Mouse (Mus musculus): ENCODE results near the gene Lcn5. TPM values are rescaled to one million over a fixed set of nuclear protein-coding genes. Genes with fewer than 3 reads are reported as not detected.

Lcn5 gene
- polyA plus RNA-seq, 1 experiment from 2014 or later, result not detected

DNA sequence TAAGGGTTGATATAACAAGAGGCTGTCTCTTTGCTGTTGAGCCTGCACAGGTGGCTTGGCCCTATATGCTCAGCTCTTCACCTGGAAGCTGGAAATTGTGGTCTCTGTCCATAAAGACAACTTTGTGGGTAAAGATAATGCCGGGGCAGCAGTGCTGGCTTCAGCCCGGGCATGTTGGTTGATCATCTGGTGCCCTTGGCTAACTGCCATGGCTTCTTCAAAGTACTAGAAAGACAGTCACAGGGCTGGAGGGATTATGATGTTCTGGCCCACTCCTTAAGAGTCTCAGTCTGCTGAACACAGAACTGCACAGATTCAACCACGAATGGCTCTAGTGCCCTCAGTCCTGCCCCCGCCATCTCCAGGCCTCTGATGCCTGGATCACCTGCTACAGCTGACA is 506 bp upstream of the Lcn5 start:
- H3K4me3 ChIP-seq (ENCODE audit: low read depth, low read length), result no peak overlapping the region
- WGBS, result 86% methylated on average over 4 of the region's 4 CpGs
- H3K27ac ChIP-seq (replicated peaks; ENCODE audit: low read depth, low read length), result no peak overlapping the region
- no peaks in the 10 kb centered on the region for H3K9me3 ChIP-seq (replicated peaks; ENCODE audit: control insufficient read depth, low read length)
- H3K4me2 ChIP-seq (ENCODE audit: low read depth, low read length), result no peak overlapping the region
- ATAC-seq (replicated peaks; ENCODE audit: insufficient number of reproducible peaks, low FRiP score, low TSS enrichment, low read depth) (no peak), DNase-seq (ENCODE audit: low spot score) (no peak)
- no peaks in the 10 kb centered on the region for H3K27me3 ChIP-seq (ENCODE audit: control insufficient read depth, insufficient read depth, low read length)
- H3K36me3 ChIP-seq (replicated peaks; ENCODE audit: control insufficient read depth, insufficient read depth, low read depth, low read length), result no peaks in the 10 kb centered on the region
- no peak overlapping the region for H3K9ac ChIP-seq (replicated peaks; ENCODE audit: low read length)
- no peaks in the 10 kb centered on the region for H3K4me1 ChIP-seq (ENCODE audit: control insufficient read depth, insufficient read depth, low read length)

DNA sequence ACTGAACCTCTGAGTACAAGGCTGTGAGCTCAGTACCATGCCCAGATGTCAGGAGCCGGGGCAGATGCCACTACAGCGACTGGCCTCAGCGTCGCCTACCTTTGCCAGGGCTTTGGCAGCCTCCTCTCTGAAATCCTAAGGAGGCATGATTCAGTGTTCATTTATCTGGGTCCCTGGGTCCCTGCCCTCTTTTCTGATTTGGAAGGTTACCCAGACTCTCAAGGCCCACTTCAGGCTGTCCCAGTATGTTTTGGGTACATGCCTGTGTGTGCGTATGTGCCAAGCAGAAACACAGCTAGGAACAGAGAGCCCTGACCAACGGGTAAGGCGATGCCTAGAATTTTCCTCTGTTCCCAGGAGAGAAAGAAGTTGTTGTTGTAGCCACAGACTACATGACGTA is 2.5 kb downstream of the Lcn5 start:
- Histone ChIP-seq H3K27me3 (ENCODE audit: control insufficient read depth, insufficient read depth, low read length) (no peaks in the 10 kb centered on the region), H3K4me1 (ENCODE audit: control insufficient read depth, insufficient read depth, low read length) (no peaks in the 10 kb centered on the region), H3K9ac (replicated peaks; ENCODE audit: low read length) (no peak overlapping the region), H3K27ac (replicated peaks; ENCODE audit: low read depth, low read length) (no peak overlapping the region), H3K9me3 (replicated peaks; ENCODE audit: control insufficient read depth, low read length) (no peaks in the 10 kb centered on the region), H3K4me3 (ENCODE audit: low read depth, low read length) (no peak overlapping the region), H3K4me2 (ENCODE audit: low read depth, low read length) (no peak overlapping the region), H3K36me3 (replicated peaks; ENCODE audit: control insufficient read depth, insufficient read depth, low read depth, low read length) (no peaks in the 10 kb centered on the region)
- WGBS, result 91% methylated on average over 8 of the region's 8 CpGs
- DNase-seq (ENCODE audit: low spot score) (no peak), ATAC-seq (replicated peaks; ENCODE audit: insufficient number of reproducible peaks, low FRiP score, low TSS enrichment, low read depth) (no peak)

DNA sequence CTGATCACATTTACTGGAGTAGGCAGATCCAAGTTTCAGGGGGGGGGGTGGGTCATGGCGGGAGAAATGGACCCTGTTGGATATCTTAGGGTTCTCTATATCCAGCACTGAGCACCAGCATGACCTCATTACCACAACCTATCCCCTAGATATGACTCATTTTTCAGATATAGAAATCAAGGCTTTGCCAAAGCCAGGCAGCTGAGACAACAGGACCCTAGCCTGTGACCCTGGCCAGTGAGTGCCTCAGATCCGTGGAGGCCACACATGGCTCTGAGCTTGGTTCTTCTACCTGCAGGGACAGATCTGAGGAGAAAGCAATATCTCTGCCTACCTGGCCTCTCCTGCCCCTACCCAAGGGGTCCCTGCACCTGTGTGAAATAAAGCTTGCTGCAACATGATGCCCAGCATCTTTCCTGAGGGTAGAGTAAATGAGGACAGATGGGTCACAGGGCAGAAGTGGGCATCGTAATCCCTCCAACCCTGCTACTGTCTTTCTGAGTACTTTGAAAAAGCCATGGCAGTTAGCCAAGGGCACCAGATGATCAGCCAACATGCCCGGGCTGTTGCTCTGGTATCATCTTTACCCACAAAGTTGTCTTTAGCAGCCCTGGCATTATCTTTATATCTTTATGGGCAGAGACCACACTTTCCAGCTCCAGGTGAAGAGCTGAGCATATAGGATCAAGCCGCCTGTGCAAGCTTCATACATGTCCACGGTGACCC is 3.7 kb downstream of the Lcn5 start:
- Histone ChIP-seq H3K27me3 (ENCODE audit: control insufficient read depth, insufficient read depth, low read length) (no peaks in the 10 kb centered on the region), H3K36me3 (replicated peaks; ENCODE audit: control insufficient read depth, insufficient read depth, low read depth, low read length) (no peaks in the 10 kb centered on the region), H3K9ac (replicated peaks; ENCODE audit: low read length) (no peak overlapping the region), H3K9me3 (replicated peaks; ENCODE audit: control insufficient read depth, low read length) (no peaks in the 10 kb centered on the region), H3K4me2 (ENCODE audit: low read depth, low read length) (no peak overlapping the region), H3K4me1 (ENCODE audit: control insufficient read depth, insufficient read depth, low read length) (no peaks in the 10 kb centered on the region), H3K27ac (replicated peaks; ENCODE audit: low read depth, low read length) (no peak overlapping the region), H3K4me3 (ENCODE audit: low read depth, low read length) (no peak overlapping the region)
- 84% methylated on average over 6 of the region's 6 CpGs for WGBS
- ATAC-seq (replicated peaks; ENCODE audit: insufficient number of reproducible peaks, low FRiP score, low TSS enrichment, low read depth) (no peak), DNase-seq (ENCODE audit: low spot score) (no peak)

DNA sequence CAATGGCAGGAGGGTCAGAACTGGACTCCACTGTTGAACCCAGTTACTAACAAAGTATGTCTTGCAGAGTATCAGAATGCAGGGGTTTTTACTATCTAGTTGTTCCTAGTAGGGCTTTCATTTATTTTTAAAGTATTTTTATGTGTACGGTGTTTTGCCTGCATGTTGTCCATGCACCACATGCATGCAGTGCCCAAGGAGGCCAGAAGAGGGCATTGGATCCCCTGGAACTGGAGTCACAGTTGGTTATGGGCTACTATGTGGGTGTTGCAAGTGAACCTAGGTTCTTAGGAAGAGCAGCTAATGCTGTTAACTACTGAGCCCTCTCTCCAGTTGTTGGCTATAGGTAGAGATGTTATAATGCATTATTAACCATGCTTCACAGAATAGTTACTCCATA is 5.8 kb downstream of the Lcn5 start:
- DNase-seq (ENCODE audit: low spot score), result peak; percentile 49

DNA sequence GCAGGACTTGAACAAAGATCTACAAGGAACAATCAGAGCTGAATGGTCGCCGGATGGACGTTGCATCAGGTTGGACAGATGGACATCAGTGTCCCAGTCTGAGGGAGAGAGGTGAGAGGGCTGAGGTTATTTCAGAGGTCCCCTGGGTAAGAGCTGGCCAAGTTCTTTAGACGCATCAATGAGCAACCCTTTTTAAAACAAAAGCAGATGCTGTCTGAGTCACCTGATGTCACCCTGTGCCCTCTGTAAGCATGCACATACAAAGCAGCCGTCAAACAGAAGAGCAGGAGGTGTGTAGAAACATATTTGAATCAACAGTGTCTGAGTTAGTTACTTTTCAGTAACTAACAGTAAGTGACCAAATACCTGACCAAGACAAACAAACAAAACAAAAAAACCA is 6.4 kb downstream of the Lcn5 start:
- Histone ChIP-seq H3K4me1 (ENCODE audit: control insufficient read depth, insufficient read depth, low read length) (no peaks in the 10 kb centered on the region), H3K36me3 (replicated peaks; ENCODE audit: control insufficient read depth, insufficient read depth, low read depth, low read length) (no peaks in the 10 kb centered on the region), H3K4me2 (ENCODE audit: low read depth, low read length) (no peak overlapping the region), H3K27me3 (ENCODE audit: control insufficient read depth, insufficient read depth, low read length) (no peaks in the 10 kb centered on the region), H3K9ac (replicated peaks; ENCODE audit: low read length) (no peak overlapping the region), H3K27ac (replicated peaks; ENCODE audit: low read depth, low read length) (no peak overlapping the region), H3K9me3 (replicated peaks; ENCODE audit: control insufficient read depth, low read length) (no peaks in the 10 kb centered on the region), H3K4me3 (ENCODE audit: low read depth, low read length) (no peak overlapping the region)
- ATAC-seq (replicated peaks; ENCODE audit: insufficient number of reproducible peaks, low FRiP score, low TSS enrichment, low read depth), result no peak
- 69% methylated on average over 5 of the region's 5 CpGs for WGBS
- DNase-seq (ENCODE audit: low spot score), result no peak

More for the DNA sequence above, 5.8 kb downstream of the Lcn5 start:
- no peak for ATAC-seq (replicated peaks; ENCODE audit: insufficient number of reproducible peaks, low FRiP score, low TSS enrichment, low read depth)
- Histone ChIP-seq H3K4me1 (ENCODE audit: control insufficient read depth, insufficient read depth, low read length) (no peaks in the 10 kb centered on the region), H3K27me3 (ENCODE audit: control insufficient read depth, insufficient read depth, low read length) (no peaks in the 10 kb centered on the region), H3K4me2 (ENCODE audit: low read depth, low read length) (no peak overlapping the region), H3K9me3 (replicated peaks; ENCODE audit: control insufficient read depth, low read length) (no peaks in the 10 kb centered on the region), H3K9ac (replicated peaks; ENCODE audit: low read length) (no peak overlapping the region), H3K36me3 (replicated peaks; ENCODE audit: control insufficient read depth, insufficient read depth, low read depth, low read length) (no peaks in the 10 kb centered on the region), H3K27ac (replicated peaks; ENCODE audit: low read depth, low read length) (no peak overlapping the region), H3K4me3 (ENCODE audit: low read depth, low read length) (no peak overlapping the region)
- WGBS, result 59% methylated on average over 1 of the region's 1 CpGs

DNA sequence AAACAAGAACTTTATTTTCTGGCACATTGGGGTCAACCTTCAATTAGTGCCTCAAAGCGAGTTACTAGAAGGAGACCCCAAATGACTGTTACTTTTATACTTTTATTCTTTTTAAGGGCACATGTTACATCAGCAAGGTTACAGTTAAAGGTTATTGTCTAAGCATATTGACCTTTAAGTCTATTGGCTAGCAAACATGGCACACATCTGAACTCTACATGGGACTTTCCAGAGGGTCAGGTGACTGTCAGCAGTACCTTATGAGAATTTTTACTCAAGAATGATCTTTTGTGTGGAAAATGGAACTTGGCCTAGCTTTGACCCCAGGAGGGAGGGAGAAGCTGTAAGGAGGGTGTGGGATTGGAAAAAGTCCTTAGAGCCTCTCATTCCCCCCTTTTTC is 8.8 kb downstream of the Lcn5 start:
- H3K9me3 ChIP-seq (replicated peaks; ENCODE audit: control insufficient read depth, low read length), result no peaks in the 10 kb centered on the region
- no peaks in the 10 kb centered on the region for H3K27me3 ChIP-seq (ENCODE audit: control insufficient read depth, insufficient read depth, low read length)
- no peak overlapping the region for H3K4me3 ChIP-seq (ENCODE audit: low read depth, low read length)
- no peaks in the 10 kb centered on the region for H3K4me1 ChIP-seq (ENCODE audit: control insufficient read depth, insufficient read depth, low read length)
- H3K27ac ChIP-seq (replicated peaks; ENCODE audit: low read depth, low read length), result no peak overlapping the region
- WGBS, result 60% methylated on average over 1 of the region's 1 CpGs
- no peak overlapping the region for H3K9ac ChIP-seq (replicated peaks; ENCODE audit: low read length)
- H3K36me3 ChIP-seq (replicated peaks; ENCODE audit: control insufficient read depth, insufficient read depth, low read depth, low read length), result no peaks in the 10 kb centered on the region
- no peak for ATAC-seq (replicated peaks; ENCODE audit: insufficient number of reproducible peaks, low FRiP score, low TSS enrichment, low read depth)
- no peak overlapping the region for H3K4me2 ChIP-seq (ENCODE audit: low read depth, low read length)
- no peak for DNase-seq (ENCODE audit: low spot score)

DNA sequence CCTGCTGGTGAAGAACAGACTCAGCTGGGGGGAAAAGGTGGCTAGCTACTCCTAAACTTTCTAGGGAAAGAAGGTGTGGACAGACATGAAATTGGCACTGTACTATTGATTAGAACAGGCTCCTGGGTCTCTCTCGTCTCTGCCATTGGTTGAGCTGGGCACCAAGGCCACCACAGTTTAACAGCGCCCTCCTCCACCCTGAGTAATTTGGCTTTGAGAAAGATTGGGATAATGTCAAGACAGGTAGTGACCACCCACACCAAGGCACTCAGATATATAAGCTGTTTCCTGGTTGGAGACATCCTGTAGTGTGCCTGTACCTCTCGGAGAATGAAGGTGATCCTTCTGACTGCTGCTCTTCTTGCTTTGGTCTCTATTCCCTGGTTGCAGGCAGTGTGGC is 18.7 kb downstream of the Lcn5 start, which contains the start of gene Lcn6:
TSS of gene Lcn6 (plus strand) at position 301 of the 400 bp plus-strand sequence.
- Histone ChIP-seq H3K4me1 (ENCODE audit: control insufficient read depth, insufficient read depth, low read length) (no peaks in the 10 kb centered on the region), H3K27ac (replicated peaks; ENCODE audit: low read depth, low read length) (no peak within 1 kb of the TSS), H3K4me2 (ENCODE audit: low read depth, low read length) (no peak within 1 kb of the TSS), H3K4me3 (ENCODE audit: low read depth, low read length) (no peak within 1 kb of the TSS), H3K36me3 (replicated peaks; ENCODE audit: control insufficient read depth, insufficient read depth, low read depth, low read length) (no peaks in the 10 kb centered on the region), H3K9ac (replicated peaks; ENCODE audit: low read length) (no peak within 1 kb of the TSS), H3K27me3 (ENCODE audit: control insufficient read depth, insufficient read depth, low read length) (no peaks in the 10 kb centered on the region), H3K9me3 (replicated peaks; ENCODE audit: control insufficient read depth, low read length) (no peaks in the 10 kb centered on the region)
- ATAC-seq (replicated peaks; ENCODE audit: insufficient number of reproducible peaks, low FRiP score, low TSS enrichment, low read depth) (no peak), DNase-seq (ENCODE audit: low spot score) (no peak)
- WGBS, result 91% methylated on average over 3 of the region's 3 CpGs

DNA sequence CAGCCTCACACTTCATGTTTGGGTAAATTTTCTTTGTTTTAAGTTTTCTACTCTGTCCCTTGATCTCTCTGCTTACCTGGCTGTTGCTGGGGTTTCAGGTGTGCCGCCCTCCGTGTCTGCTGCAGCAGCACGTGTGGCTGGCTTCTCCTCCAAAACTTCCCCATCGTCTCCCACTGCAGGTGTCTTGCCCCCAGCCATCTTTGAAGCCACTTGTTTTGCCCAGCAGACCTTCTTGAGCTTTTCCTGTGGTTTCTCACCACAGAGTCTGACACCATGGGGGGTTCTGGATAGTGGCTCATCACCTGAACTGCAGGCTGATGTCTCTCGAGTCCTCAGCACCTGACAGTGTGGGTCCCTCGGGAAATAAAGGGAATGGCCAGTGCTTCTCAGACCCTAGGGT is 21.8 kb downstream of the Lcn5 start:
- H3K36me3 ChIP-seq (replicated peaks; ENCODE audit: control insufficient read depth, insufficient read depth, low read depth, low read length), result no peaks in the 10 kb centered on the region
- no peaks in the 10 kb centered on the region for H3K4me1 ChIP-seq (ENCODE audit: control insufficient read depth, insufficient read depth, low read length)
- ATAC-seq (replicated peaks; ENCODE audit: insufficient number of reproducible peaks, low FRiP score, low TSS enrichment, low read depth) (no peak), DNase-seq (ENCODE audit: low spot score) (no peak)
- H3K27ac ChIP-seq (replicated peaks; ENCODE audit: low read depth, low read length), result no peak overlapping the region
- H3K9ac ChIP-seq (replicated peaks; ENCODE audit: low read length), result no peak overlapping the region
- H3K4me2 ChIP-seq (ENCODE audit: low read depth, low read length), result no peak overlapping the region
- H3K27me3 ChIP-seq (ENCODE audit: control insufficient read depth, insufficient read depth, low read length), result no peaks in the 10 kb centered on the region
- 87% methylated on average over 6 of the region's 6 CpGs for WGBS
- H3K4me3 ChIP-seq (ENCODE audit: low read depth, low read length), result no peak overlapping the region
- H3K9me3 ChIP-seq (replicated peaks; ENCODE audit: control insufficient read depth, low read length), result no peaks in the 10 kb centered on the region

Measured in embryonic facial prominence, embryonic 11.5 days (tissue).